Mouse (Mus musculus) forebrain, embryonic 15.5 days (tissue): Measurements from ENCODE around the gene Trim60. TPM values are rescaled to one million over a fixed set of nuclear protein-coding genes. Genes with fewer than 3 reads are reported as not detected.

Experiments
- ATAC-seq: fragments of 200-750 bp; cut with Nextera tagmentation; replicated peaks from 2 replicates; pipeline ENCODE4 v1.8.0; 2017; ENCODE audit warnings: mild to moderate bottlenecking, moderate TSS enrichment, moderate library complexity
- H3K27ac ChIP-seq: fragments of 300-500 bp; sonication (generic); replicated peaks from 2 replicates; pipeline ENCODE4 v1.5.1; 2015; ENCODE audit warnings: mild to moderate bottlenecking, inconsistent platforms
- H3K27me3 ChIP-seq: fragments of 300-500 bp; sonication (generic); 2 replicates; pipeline ENCODE4 v1.6.1; 2015; ENCODE audit warnings: inconsistent platforms
- H3K36me3 ChIP-seq: fragments of 300-500 bp; sonication (generic); 2 replicates; pipeline ENCODE4 v1.6.1; 2015; ENCODE audit warnings: mild to moderate bottlenecking, inconsistent platforms
- H3K4me1 ChIP-seq: fragments of 300-500 bp; sonication (generic); 2 replicates; pipeline ENCODE4 v1.6.1; 2015; ENCODE audit warnings: inconsistent platforms
- H3K4me2 ChIP-seq: fragments of 300-500 bp; sonication (generic); replicated peaks from 2 replicates; pipeline ENCODE4 v1.6.1; 2015; ENCODE audit warnings: mild to moderate bottlenecking, inconsistent platforms
- H3K4me3 ChIP-seq: fragments of 300-500 bp; sonication (generic); 2 replicates; pipeline ENCODE4 v1.5.1; 2015; ENCODE audit warnings: mild to moderate bottlenecking, inconsistent platforms
- H3K9ac ChIP-seq: fragments of 300-500 bp; sonication (generic); replicated peaks from 2 replicates; pipeline ENCODE4 v1.6.1; 2015; ENCODE audit warnings: mild to moderate bottlenecking, inconsistent platforms
- H3K9me3 ChIP-seq: fragments of 300-500 bp; sonication (generic); 2 replicates; pipeline ENCODE4 v1.6.1; 2016; ENCODE audit warnings: inconsistent platforms
- WGBS: fragments of 180-500 bp; shearing (Covaris S2); methylation state at CpG from one replicate; pipeline ENCODE4 v1.1.7; 2015; ENCODE audit warnings: mixed read lengths; 5-methylcytosine and 5-hydroxymethylcytosine counted together
- polyA plus RNA-seq: library from polyadenylated mRNA; unstranded; fragments of >200 nt; fragmentation: Nextera tagmentation; extraction: Ambion mirVana; gene quantifications from 2 replicates; pipeline ENCODE4 v1.2.1, GENCODE M21; 2015

Trim60 gene
- polyA plus RNA-seq, 1 experiment from 2014 or later, result not detected

- no peaks in the 10 kb centered on the region for H3K9me3 ChIP-seq
- H3K4me2 ChIP-seq, result no peak overlapping the region
- H3K36me3 ChIP-seq, result peaks cover 9% of the 10 kb centered on the region
- ATAC-seq, result no peak
- no peaks in the 10 kb centered on the region for H3K4me1 ChIP-seq
- H3K4me3 ChIP-seq, result no peak overlapping the region
- no peak overlapping the region for H3K27ac ChIP-seq
- no peak overlapping the region for H3K9ac ChIP-seq
- WGBS, result 91% methylated on average over 9 of the region's 9 CpGs
- H3K27me3 ChIP-seq, result no peaks in the 10 kb centered on the region
Observed at GRCm38 (mm10) chr8:64959025-64959424, 59.4 kb downstream of the Trim60 start.

- no peak overlapping the region for H3K27ac ChIP-seq
- H3K36me3 ChIP-seq, result no peaks in the 10 kb centered on the region
- H3K4me3 ChIP-seq, result no peak overlapping the region
- ATAC-seq, result no peak
- H3K9ac ChIP-seq, result no peak overlapping the region
- no peaks in the 10 kb centered on the region for H3K27me3 ChIP-seq
- no peaks in the 10 kb centered on the region for H3K9me3 ChIP-seq
- H3K4me1 ChIP-seq, result peaks cover 7% of the 10 kb centered on the region; the same call in 1 of the 2 replicates
- WGBS, result 35% methylated on average over 6 of the region's 6 CpGs
- no peak overlapping the region for H3K4me2 ChIP-seq
Observed at GRCm38 (mm10) chr8:64952101-64952500, 66.3 kb downstream of the Trim60 start.

Other genes with a start within 250 kb of the Trim60 start
- gene Klhl2, start 168.6 kb downstream of the Trim60 start, polyA plus RNA-seq, result 41.7 and 42.3 TPM in 2 replicates
- 20.7 and 22.1 TPM in 2 replicates for gene Tmem192, start 71.4 kb downstream of the Trim60 start, polyA plus RNA-seq
- gene Trim75, start 30.8 kb downstream of the Trim60 start, polyA plus RNA-seq, result 0.08 TPM in 1 of 2 replicates, not detected in the other
- gene Trim61, start 61 bp downstream of the Trim60 start, polyA plus RNA-seq, result not detected in 2 replicates
- 0.49 and 1.3 TPM in 2 replicates for gene Apela, start 18.8 kb upstream of the Trim60 start, polyA plus RNA-seq
- not detected in 2 replicates for gene Gm10663, start 56.4 kb upstream of the Trim60 start, polyA plus RNA-seq
- not detected in 2 replicates for gene BC030870, start 111.0 kb upstream of the Trim60 start, polyA plus RNA-seq